Mouse (Mus musculus): ENCODE measurements around the gene Gstcd.

- TF ChIP-seq CTCF (IDR thresholded peaks at IDR 0.05) (no peak), EP300 (IDR thresholded peaks at IDR 0.05) (no peak)
Measured at GRCm38 (mm10) chr3:132944193-132944592, 147.6 kb downstream of the Gstcd start.

Data from lung, postnatal 0 days (tissue).